Mouse (Mus musculus) spleen, adult 2 months (tissue): ENCODE data around the gene Vps4a. TPM values are rescaled to one million over a fixed set of nuclear protein-coding genes. Genes with fewer than 3 reads are reported as not detected.

Experiments
- DNase-seq, 2 experiments: peaks; one replicate each; pipeline versions ENCODE4 v3.0.0 to v3.0.0-alpha.2; 2012 to 2021; ENCODE audit warnings: low spot score in 2 of 2, low read depth in 1 of 2
- H3K27ac ChIP-seq: fragments of 200-500 bp; 2 replicates; pipeline ENCODE4 v1.5.1; 2012; ENCODE audit warnings: low read length, inconsistent platforms; ENCODE audit not compliant: insufficient read depth
- H3K27me3 ChIP-seq: fragments of 200-500 bp; 2 replicates; pipeline ENCODE4 v1.6.1; 2012; ENCODE audit warnings: mild to moderate bottlenecking, moderate library complexity, low read length, inconsistent platforms; ENCODE audit not compliant: control insufficient read depth, insufficient read depth
- H3K36me3 ChIP-seq: fragments of 200-500 bp; 2 replicates; pipeline ENCODE4 v1.6.1; 2012; ENCODE audit warnings: mild to moderate bottlenecking, low read length, inconsistent platforms; ENCODE audit not compliant: control insufficient read depth, insufficient read depth
- H3K4me1 ChIP-seq: fragments of 200-500 bp; 2 replicates; pipeline ENCODE4 v1.6.1; 2011; ENCODE audit warnings: inconsistent platforms; ENCODE audit not compliant: control insufficient read depth, insufficient read depth, insufficient read length
- H3K4me3 ChIP-seq: fragments of 200-500 bp; 2 replicates; pipeline ENCODE4 v1.5.1; 2011; ENCODE audit warnings: mild to moderate bottlenecking, inconsistent platforms; ENCODE audit not compliant: insufficient read depth, insufficient read length; ENCODE audit errors: extremely low read depth
- CTCF ChIP-seq: fragments of 200-500 bp; IDR thresholded peaks from 2 replicates; pipeline ENCODE4 v1.5.1; 2011; ENCODE audit warnings: mild to moderate bottlenecking, inconsistent platforms; ENCODE audit not compliant: insufficient read depth, insufficient read length, insufficient replicate concordance; ENCODE audit errors: extremely low read depth
- POLR2A ChIP-seq: fragments of 200-500 bp; IDR thresholded peaks from 2 replicates; pipeline ENCODE4 v1.6.1; 2011; ENCODE audit warnings: low read depth, low read length, inconsistent platforms
- WGBS: fragments of 180-500 bp; shearing (Covaris S2); methylation state at CpG from one replicate; pipeline ENCODE4 v1.1.7; 2018; 5-methylcytosine and 5-hydroxymethylcytosine counted together
- polyA plus RNA-seq: library from polyadenylated mRNA; depleted of rRNA; stranded (reverse); fragments of >200 nt; gene quantifications from 2 replicates; pipeline ENCODE4 v1.2.3, GENCODE M21; 2012

Gene Vps4a
- polyA plus RNA-seq, 1 experiment, result 13.9 TPM

- H3K36me3 ChIP-seq, result no peaks in the 10 kb centered on the region; the same call in 1 of the 2 replicates
- TF ChIP-seq CTCF (no peak), POLR2A (no peak)
- H3K4me3 ChIP-seq, result no peak overlapping the region
- H3K27ac ChIP-seq, result no peak overlapping the region
- H3K4me1 ChIP-seq, result no peaks in the 10 kb centered on the region
- no peak for DNase-seq
- H3K27me3 ChIP-seq, result no peaks in the 10 kb centered on the region
- WGBS, result 82% methylated on average over 1 of the region's 1 CpGs
Measured at GRCm38 (mm10) chr8:106999068-106999467, 32.0 kb upstream of the Vps4a start.

- Histone ChIP-seq H3K4me3 (no peak overlapping the region), H3K36me3 (no peaks in the 10 kb centered on the region), H3K4me1 (no peaks in the 10 kb centered on the region), H3K27me3 (no peaks in the 10 kb centered on the region), H3K27ac (no peak overlapping the region)
- DNase-seq, result peak; percentile 67 to 85
- TF ChIP-seq POLR2A (no peak), CTCF (peak; percentile 98)
- 28% methylated on average over 5 of the region's 5 CpGs for WGBS
Measured at GRCm38 (mm10) chr8:107002532-107002931, 28.5 kb upstream of the Vps4a start.

GRCm38 (mm10) chr8:107007795-107008194 lies 23.2 kb upstream of the Vps4a start:
- TF ChIP-seq CTCF, result no peak
- TF ChIP-seq POLR2A, result no peak

GRCm38 (mm10) chr8:107012666-107013065 lies 18.4 kb upstream of the Vps4a start:
- H3K27me3 ChIP-seq, result no peaks in the 10 kb centered on the region
- no peak for DNase-seq
- H3K27ac ChIP-seq, result no peak overlapping the region
- H3K4me1 ChIP-seq, result no peaks in the 10 kb centered on the region
- 100% methylated on average over 2 of the region's 2 CpGs for WGBS
- TF ChIP-seq CTCF, result no peak
- H3K36me3 ChIP-seq, result peaks cover 4% of the 10 kb centered on the region
- H3K4me3 ChIP-seq, result no peak overlapping the region

More at GRCm38 (mm10) chr8:107007795-107008194, 23.2 kb upstream of the Vps4a start:
- no peaks in the 10 kb centered on the region for H3K27me3 ChIP-seq
- no peak overlapping the region for H3K4me3 ChIP-seq
- H3K36me3 ChIP-seq, result peaks cover 4% of the 10 kb centered on the region
- DNase-seq, result no peak
- H3K27ac ChIP-seq, result no peak overlapping the region
- WGBS, result 93% methylated on average over 3 of the region's 3 CpGs
- H3K4me1 ChIP-seq, result no peaks in the 10 kb centered on the region

DNA sequence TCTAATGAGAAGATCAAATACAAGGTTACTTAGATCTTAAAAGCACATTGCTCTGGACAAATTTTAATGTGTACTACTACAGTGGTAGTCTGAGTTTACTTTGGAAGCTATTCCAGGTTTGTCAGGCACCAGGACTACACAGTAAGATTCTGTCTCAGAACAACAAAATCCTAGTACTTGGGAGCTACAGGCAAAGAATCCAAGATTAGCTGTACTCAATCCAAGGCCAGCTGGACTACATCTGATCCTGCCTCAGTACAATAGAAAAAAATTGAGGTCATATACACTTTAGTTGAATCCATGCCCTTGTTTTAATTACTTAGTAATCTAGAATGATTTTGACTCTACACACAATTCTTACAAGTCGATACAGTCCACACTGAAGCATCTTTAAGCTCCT lies 16.1 kb upstream of the Vps4a start:
- no peak for DNase-seq
- 86% methylated on average over 1 of the region's 1 CpGs for WGBS
- H3K27ac ChIP-seq, result no peak overlapping the region
- H3K27me3 ChIP-seq, result no peaks in the 10 kb centered on the region
- no peak overlapping the region for H3K4me3 ChIP-seq
- no peak for TF ChIP-seq POLR2A
- no peak for TF ChIP-seq CTCF
- H3K36me3 ChIP-seq, result peaks cover 4% of the 10 kb centered on the region
- no peaks in the 10 kb centered on the region for H3K4me1 ChIP-seq

DNA sequence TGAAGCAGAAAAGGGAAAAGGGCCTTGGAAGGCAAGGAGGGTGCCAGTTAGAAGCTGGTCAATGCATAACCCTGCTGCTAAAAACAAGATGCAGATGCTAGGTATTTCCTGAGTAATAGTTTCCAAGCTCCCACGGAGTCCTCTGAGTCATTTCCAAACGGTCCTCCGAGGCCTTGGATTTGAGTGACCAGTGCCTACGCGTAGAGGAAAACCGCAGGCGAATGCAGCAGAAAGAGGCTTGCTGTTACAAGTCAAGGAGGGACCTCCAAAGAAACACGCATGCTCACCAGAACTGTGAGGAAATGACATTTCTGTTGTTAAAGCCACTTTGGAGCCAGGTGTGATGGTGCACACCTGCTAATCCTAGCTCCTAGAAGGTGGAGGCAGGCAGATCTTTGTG lies 7.5 kb upstream of the Vps4a start:
- no peak overlapping the region for H3K27ac ChIP-seq
- DNase-seq, result no peak
- TF ChIP-seq POLR2A (no peak), CTCF (no peak)
- no peaks in the 10 kb centered on the region for H3K27me3 ChIP-seq
- no peaks in the 10 kb centered on the region for H3K36me3 ChIP-seq
- no peak overlapping the region for H3K4me3 ChIP-seq
- H3K4me1 ChIP-seq, result no peaks in the 10 kb centered on the region
- whole genome bisulfite sequencing, result 87% methylated on average over 8 of the region's 8 CpGs

DNA sequence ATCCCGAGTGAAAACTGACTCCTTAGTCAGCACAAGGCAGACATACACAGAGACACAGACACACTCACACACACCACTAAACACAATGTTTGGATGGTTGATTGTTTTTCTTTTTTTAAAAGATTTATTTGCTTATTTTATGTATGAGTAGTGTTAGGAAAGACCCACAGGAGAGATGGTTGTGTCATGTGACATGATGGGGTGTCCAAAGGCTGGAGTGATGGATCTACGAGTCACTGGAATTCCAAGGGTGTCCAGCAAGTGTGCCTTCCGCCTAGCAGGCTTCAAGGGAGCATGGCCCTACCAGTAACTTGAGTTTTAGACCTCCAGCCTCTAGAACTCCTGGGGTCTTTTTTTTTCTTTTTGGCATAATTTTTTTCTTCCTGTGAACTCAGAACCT lies 1.7 kb upstream of the Vps4a start:
- Histone ChIP-seq H3K4me3 (no peak overlapping the region), H3K4me1 (peaks cover 8% of the 10 kb centered on the region; the same call in 1 of the 2 replicates), H3K36me3 (no peaks in the 10 kb centered on the region), H3K27me3 (no peaks in the 10 kb centered on the region), H3K27ac (no peak overlapping the region)
- TF ChIP-seq CTCF (no peak), POLR2A (no peak)
- 95% methylated on average over 3 of the region's 3 CpGs for WGBS
- no peak for DNase-seq

- peaks cover 8% of the 10 kb centered on the region; the same call in 1 of the 2 replicates for H3K4me1 ChIP-seq
- no peaks in the 10 kb centered on the region for H3K27me3 ChIP-seq
- peak in 1 of 2 experiments; percentile 23 for DNase-seq
- no peak overlapping the region for H3K27ac ChIP-seq
- no peaks in the 10 kb centered on the region for H3K36me3 ChIP-seq
- no peak overlapping the region for H3K4me3 ChIP-seq
- 55% methylated on average over 5 of the region's 5 CpGs for WGBS
- TF ChIP-seq POLR2A (no peak), CTCF (no peak)
Measured at GRCm38 (mm10) chr8:107030058-107030457, 964 bp upstream of the Vps4a start.
